In genomic region chr7:35396542-35397168, GRCm38 (mm10) we compare ENCODE assay signal across 8 mouse cellular contexts. TPM values are rescaled to one million over a fixed set of nuclear protein-coding genes. Genes with fewer than 3 reads are reported as not detected.
DNase-seq lines count a peak whose midpoint lies in the region; ATAC-seq and TF ChIP-seq lines count a peak whose summit lies in the region.

Faap24 (minus strand) TSS chr7:35396836.
Cep89 (plus strand) TSS chr7:35397035.

- H3K4me3 ChIP-seq in embryonic facial prominence, embryonic 13.5 days, result peak within 1 kb of the TSS; percentile 70
- peak within 1 kb of the TSS; percentile 75 for H3K4me3 ChIP-seq in kidney, adult 2 months (ENCODE audit: insufficient read depth, low read depth, low read length)
- H3K4me3 ChIP-seq in limb, embryonic 12.5 days (replicated peaks), result peak within 1 kb of the TSS; percentile 64
- H3K4me3 ChIP-seq in midbrain, embryonic 15.5 days, result peak within 1 kb of the TSS; percentile 70
- peak within 1 kb of the TSS; percentile 87 for H3K4me3 ChIP-seq in spleen, adult 2 months (ENCODE audit: extremely low read depth, insufficient read depth, insufficient read length)

- no peaks in the 10 kb centered on the region for H3K27me3 ChIP-seq in embryonic facial prominence, embryonic 13.5 days
- H3K27me3 ChIP-seq in kidney, adult 2 months (replicated peaks; ENCODE audit: control insufficient read depth, insufficient read depth, low read length), result no peaks in the 10 kb centered on the region
- no peaks in the 10 kb centered on the region for H3K27me3 ChIP-seq in limb, embryonic 12.5 days
- no peaks in the 10 kb centered on the region for H3K27me3 ChIP-seq in midbrain, embryonic 15.5 days (replicated peaks)
- no peaks in the 10 kb centered on the region for H3K27me3 ChIP-seq in spleen, adult 2 months (ENCODE audit: control insufficient read depth, insufficient read depth, low read length)

- peak; percentile 86 for DNase-seq in 3134 (ENCODE audit: extremely low read depth, insufficient read length, low spot score)
- peak; percentile 88 to 89 for DNase-seq in adrenal gland, postnatal 36 days
- peak; percentile 98 for DNase-seq in heart, adult 18-20 months
- peak; percentile 99 for DNase-seq in kidney, adult 2 months
- DNase-seq in spleen, adult 2 months (ENCODE audit: low read depth in 1 of 2, low spot score in 2 of 2), result peak; percentile 87 to 99

- no peaks in the 10 kb centered on the region for H3K9me3 ChIP-seq in embryonic facial prominence, embryonic 13.5 days
- no peaks in the 10 kb centered on the region for H3K9me3 ChIP-seq in limb, embryonic 12.5 days
- no peaks in the 10 kb centered on the region for H3K9me3 ChIP-seq in midbrain, embryonic 15.5 days

- H3K36me3 ChIP-seq in embryonic facial prominence, embryonic 13.5 days, result peaks cover 42% of the 10 kb centered on the region
- H3K36me3 ChIP-seq in kidney, adult 2 months (ENCODE audit: control insufficient read depth, insufficient read depth, low read length), result peaks cover 1% of the 10 kb centered on the region; the same call in 1 of the 2 replicates
- H3K36me3 ChIP-seq in limb, embryonic 12.5 days, result peaks cover 45% of the 10 kb centered on the region
- H3K36me3 ChIP-seq in midbrain, embryonic 15.5 days (replicated peaks), result peaks cover 5% of the 10 kb centered on the region; the same call in 1 of the 2 replicates
- H3K36me3 ChIP-seq in spleen, adult 2 months (ENCODE audit: control insufficient read depth, insufficient read depth, low read length), result peaks cover 14% of the 10 kb centered on the region

- H3K4me2 ChIP-seq in embryonic facial prominence, embryonic 13.5 days, result peak within 1 kb of the TSS; percentile 88
- H3K4me2 ChIP-seq in limb, embryonic 12.5 days, result peak within 1 kb of the TSS; percentile 76
- peak within 1 kb of the TSS; percentile 76 for H3K4me2 ChIP-seq in midbrain, embryonic 15.5 days

- H3K9ac ChIP-seq in embryonic facial prominence, embryonic 13.5 days, result peak within 1 kb of the TSS; percentile 83
- peak within 1 kb of the TSS; percentile 70 for H3K9ac ChIP-seq in limb, embryonic 12.5 days (replicated peaks)
- peak within 1 kb of the TSS; percentile 66 for H3K9ac ChIP-seq in midbrain, embryonic 15.5 days

- ATAC-seq in embryonic facial prominence, embryonic 13.5 days (ENCODE audit: insufficient number of reproducible peaks, insufficient read depth, low FRiP score, low TSS enrichment, low read depth), result peak; percentile 93
- ATAC-seq in limb, embryonic 12.5 days (ENCODE audit: insufficient number of reproducible peaks, insufficient read depth, low FRiP score, low TSS enrichment, low read depth), result peak; percentile 98
- ATAC-seq in midbrain, embryonic 15.5 days (replicated peaks), result peak; percentile 99

- TF ChIP-seq POLR2A in kidney, adult 2 months (IDR thresholded peaks at IDR 0.05; ENCODE audit: low read depth, low read length), result peak; percentile 21
- TF ChIP-seq POLR2A in spleen, adult 2 months (IDR thresholded peaks at IDR 0.05; ENCODE audit: low read depth, low read length), result peak; percentile 89

- H3K4me1 ChIP-seq in embryonic facial prominence, embryonic 13.5 days, result peaks cover 20% of the 10 kb centered on the region
- H3K4me1 ChIP-seq in kidney, adult 2 months (ENCODE audit: control insufficient read depth, insufficient read depth, low read length), result peaks cover 2% of the 10 kb centered on the region; the same call in 1 of the 2 replicates
- H3K4me1 ChIP-seq in limb, embryonic 12.5 days (replicated peaks), result peaks cover 19% of the 10 kb centered on the region
- peaks cover 20% of the 10 kb centered on the region for H3K4me1 ChIP-seq in midbrain, embryonic 15.5 days
- H3K4me1 ChIP-seq in spleen, adult 2 months (ENCODE audit: control insufficient read depth, insufficient read depth, insufficient read length), result no peaks in the 10 kb centered on the region; the same call in 1 of the 2 replicates

- under 1% methylated on average over 28 of the region's 28 CpGs for WGBS in embryonic facial prominence, embryonic 13.5 days
- under 1% methylated on average over 28 of the region's 28 CpGs for WGBS in kidney, adult 2 months
- under 1% methylated on average over 28 of the region's 28 CpGs for WGBS in limb, embryonic 12.5 days
- WGBS in midbrain, embryonic 15.5 days, result under 1% methylated on average over 28 of the region's 28 CpGs
- WGBS in spleen, adult 2 months, result under 1% methylated on average over 28 of the region's 28 CpGs

- TF ChIP-seq CTCF in kidney, adult 2 months (conservative IDR thresholded peaks at IDR 0.05; ENCODE audit: insufficient read depth, insufficient read length, low read depth, low read length), result no peak
- TF ChIP-seq CTCF in spleen, adult 2 months (IDR thresholded peaks at IDR 0.05; ENCODE audit: extremely low read depth, insufficient read depth, insufficient read length, insufficient replicate concordance), result no peak

- no peak within 1 kb of the TSS; the same call in 1 of the 2 replicates for H3K27ac ChIP-seq in embryonic facial prominence, embryonic 13.5 days
- no peak within 1 kb of the TSS for H3K27ac ChIP-seq in kidney, adult 2 months (ENCODE audit: insufficient read depth, low read depth, low read length)
- H3K27ac ChIP-seq in limb, embryonic 12.5 days, result no peak within 1 kb of the TSS
- peak within 1 kb of the TSS; percentile 69; the same call in 1 of the 2 replicates for H3K27ac ChIP-seq in midbrain, embryonic 15.5 days
- H3K27ac ChIP-seq in spleen, adult 2 months (ENCODE audit: insufficient read depth, low read length), result peak within 1 kb of the TSS; percentile 41

RNA-seq across cellular contexts. Expression of gene Faap24, which starts in this region (rescaled TPM):
- 1 to 10 TPM; 6.7 to 8.4 TPM for total RNA-seq in adrenal gland, postnatal 36 days (2021)
- 16.1 and 17.4 TPM in 2 replicates for polyA plus RNA-seq in embryonic facial prominence, embryonic 13.5 days (2015; fragmentation: Nextera tagmentation; extraction: Ambion mirVana)
- total RNA-seq in heart, adult 18-20 months (2021), result 1 to 10 TPM; 1.4 to 1.8 TPM
- 4.3 and 4.8 TPM in 2 replicates for polyA plus RNA-seq in kidney, adult 2 months (2012; rRNA removed)
- 14.7 and 16.5 TPM in 2 replicates for polyA plus RNA-seq in limb, embryonic 12.5 days (2016; fragmentation: Nextera tagmentation; extraction: Ambion mirVana)
- 19.4 and 19.9 TPM in 2 replicates for polyA plus RNA-seq in midbrain, embryonic 15.5 days (2015; fragmentation: Nextera tagmentation; extraction: Ambion mirVana)
- 5.5 and 6.4 TPM in 2 replicates for polyA plus RNA-seq in spleen, adult 2 months (2012; rRNA removed)

RNA-seq across cellular contexts. Expression of gene Cep89, which starts in this region (rescaled TPM):
- total RNA-seq in adrenal gland, postnatal 36 days (2021), result 10 to 100 TPM; 17.0 to 17.7 TPM
- 52.7 and 54.1 TPM in 2 replicates for polyA plus RNA-seq in embryonic facial prominence, embryonic 13.5 days (2015; fragmentation: Nextera tagmentation; extraction: Ambion mirVana)
- total RNA-seq in heart, adult 18-20 months (2021), result 10 to 100 TPM; 11.1 to 11.5 TPM
- polyA plus RNA-seq in kidney, adult 2 months (2012; rRNA removed), result 24.4 and 29.5 TPM in 2 replicates
- polyA plus RNA-seq in limb, embryonic 12.5 days (2016; fragmentation: Nextera tagmentation; extraction: Ambion mirVana), result 55.0 and 56.9 TPM in 2 replicates
- 35.8 and 36.1 TPM in 2 replicates for polyA plus RNA-seq in midbrain, embryonic 15.5 days (2015; fragmentation: Nextera tagmentation; extraction: Ambion mirVana)
- 11.0 and 15.4 TPM in 2 replicates for polyA plus RNA-seq in spleen, adult 2 months (2012; rRNA removed)

Comparison
In these comparisons a context has a peak if more than half of its experiments do, and no peak if none do; other contexts are left out.
1. H3K27ac ChIP-seq: peak in midbrain, embryonic 15.5 days (single experiment) and spleen, adult 2 months (single experiment); none in embryonic facial prominence, embryonic 13.5 days (single experiment), kidney, adult 2 months (single experiment) and limb, embryonic 12.5 days (single experiment).
2. Peak in every context shown above with its lines, with median percentiles within 50 percentile points of each other: DNase-seq, ATAC-seq, H3K4me2 ChIP-seq, H3K4me3 ChIP-seq and H3K9ac ChIP-seq.